Mouse (Mus musculus) cerebellum, adult 2 months (tissue): ENCODE results near the gene Ldlrad3.

Experiments
- CTCF ChIP-seq: fragments of 200-500 bp; IDR thresholded peaks from 2 replicates; pipeline ENCODE4 v1.5.1; 2011; ENCODE audit warnings: low read depth, mild to moderate bottlenecking, control low read depth, low read length, moderate library complexity, borderline replicate concordance; ENCODE audit not compliant: insufficient read depth
- POLR2A ChIP-seq: fragments of 200-500 bp; IDR thresholded peaks from 2 replicates; pipeline ENCODE4 v1.6.1; 2011; ENCODE audit warnings: low read length, control low read depth, borderline replicate concordance; ENCODE audit not compliant: insufficient read depth

GRCm38 (mm10) chr2:102228331-102228730, 42.1 kb upstream of the Ldlrad3 start:
- TF ChIP-seq POLR2A (no peak), CTCF (no peak)
